Mouse (Mus musculus): ENCODE measurements around the gene Tmem47. TPM values are rescaled to one million over a fixed set of nuclear protein-coding genes. Genes with fewer than 3 reads are reported as not detected.

The Tmem47 gene
- 20.9 and 27.8 TPM in 2 replicates for polyA plus RNA-seq (2015; fragmentation: Nextera tagmentation; extraction: Ambion mirVana)

GRCm38 (mm10) chrX:81070210-81070803 lies at the start of gene Tmem47:
Tmem47 (plus strand) TSS chrX:81070698.
- Histone ChIP-seq H3K36me3 (ENCODE audit: control insufficient read depth, insufficient read depth, low read length) (no peaks in the 10 kb centered on the region), H3K9ac (ENCODE audit: low read depth, low read length) (peak within 1 kb of the TSS; percentile 76), H3K4me1 (ENCODE audit: control insufficient read depth, insufficient read depth, low read depth, low read length) (no peaks in the 10 kb centered on the region), H3K27ac (ENCODE audit: low read depth, low read length) (peak within 1 kb of the TSS; percentile 82), H3K9me3 (ENCODE audit: control insufficient read depth, low read length) (no peaks in the 10 kb centered on the region), H3K4me3 (ENCODE audit: low read length) (peak within 1 kb of the TSS; percentile 64), H3K4me2 (ENCODE audit: low read length) (peak within 1 kb of the TSS; percentile 56), H3K27me3 (replicated peaks; ENCODE audit: control insufficient read depth, insufficient read depth, low read length) (no peaks in the 10 kb centered on the region)
- ATAC-seq = peak; percentile 96
- 8% methylated on average over 29 of the region's 39 CpGs for WGBS

DNA sequence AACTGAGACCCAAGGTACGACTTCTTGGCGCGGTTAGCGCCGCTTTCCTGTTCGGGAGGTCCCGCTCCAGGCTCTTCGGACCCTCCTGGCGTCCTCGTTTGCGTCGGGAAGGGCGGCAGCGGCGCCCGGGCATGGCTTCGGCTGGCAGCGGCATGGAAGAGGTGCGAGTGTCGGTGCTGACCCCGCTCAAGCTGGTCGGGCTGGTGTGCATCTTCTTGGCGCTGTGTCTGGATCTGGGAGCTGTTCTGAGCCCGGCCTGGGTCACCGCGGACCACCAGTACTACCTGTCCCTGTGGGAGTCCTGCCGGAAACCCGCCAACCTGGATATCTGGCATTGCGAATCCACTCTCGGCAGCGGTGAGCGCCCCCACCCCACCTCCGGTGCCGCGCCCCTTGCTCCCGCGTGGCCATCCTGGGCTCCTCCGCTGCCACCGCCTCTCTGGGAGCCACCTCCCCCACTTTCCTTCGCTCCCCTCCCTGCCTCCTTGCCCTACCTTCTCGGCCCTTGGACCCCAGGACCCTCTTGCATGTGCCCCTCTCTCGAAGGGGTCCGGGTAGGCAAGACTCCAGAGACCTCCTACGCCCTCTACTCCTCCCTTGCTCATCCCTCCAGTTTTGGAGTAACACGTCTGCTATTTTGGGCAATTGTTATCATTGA lies 435 bp downstream of the Tmem47 start:
- peak overlapping the region; percentile 64 for H3K4me3 ChIP-seq (ENCODE audit: low read length)
- peak overlapping the region; percentile 76 for H3K9ac ChIP-seq (ENCODE audit: low read depth, low read length)
- H3K27me3 ChIP-seq (replicated peaks; ENCODE audit: control insufficient read depth, insufficient read depth, low read length) = no peaks in the 10 kb centered on the region
- H3K36me3 ChIP-seq (ENCODE audit: control insufficient read depth, insufficient read depth, low read length) = no peaks in the 10 kb centered on the region
- H3K27ac ChIP-seq (ENCODE audit: low read depth, low read length) = peak overlapping the region; percentile 82
- no peaks in the 10 kb centered on the region for H3K4me1 ChIP-seq (ENCODE audit: control insufficient read depth, insufficient read depth, low read depth, low read length)
- H3K4me2 ChIP-seq (ENCODE audit: low read length) = peak overlapping the region; percentile 56
- 7% methylated on average over 27 of the region's 45 CpGs for WGBS
- H3K9me3 ChIP-seq (ENCODE audit: control insufficient read depth, low read length) = no peaks in the 10 kb centered on the region
- peak; percentile 29 for ATAC-seq

DNA sequence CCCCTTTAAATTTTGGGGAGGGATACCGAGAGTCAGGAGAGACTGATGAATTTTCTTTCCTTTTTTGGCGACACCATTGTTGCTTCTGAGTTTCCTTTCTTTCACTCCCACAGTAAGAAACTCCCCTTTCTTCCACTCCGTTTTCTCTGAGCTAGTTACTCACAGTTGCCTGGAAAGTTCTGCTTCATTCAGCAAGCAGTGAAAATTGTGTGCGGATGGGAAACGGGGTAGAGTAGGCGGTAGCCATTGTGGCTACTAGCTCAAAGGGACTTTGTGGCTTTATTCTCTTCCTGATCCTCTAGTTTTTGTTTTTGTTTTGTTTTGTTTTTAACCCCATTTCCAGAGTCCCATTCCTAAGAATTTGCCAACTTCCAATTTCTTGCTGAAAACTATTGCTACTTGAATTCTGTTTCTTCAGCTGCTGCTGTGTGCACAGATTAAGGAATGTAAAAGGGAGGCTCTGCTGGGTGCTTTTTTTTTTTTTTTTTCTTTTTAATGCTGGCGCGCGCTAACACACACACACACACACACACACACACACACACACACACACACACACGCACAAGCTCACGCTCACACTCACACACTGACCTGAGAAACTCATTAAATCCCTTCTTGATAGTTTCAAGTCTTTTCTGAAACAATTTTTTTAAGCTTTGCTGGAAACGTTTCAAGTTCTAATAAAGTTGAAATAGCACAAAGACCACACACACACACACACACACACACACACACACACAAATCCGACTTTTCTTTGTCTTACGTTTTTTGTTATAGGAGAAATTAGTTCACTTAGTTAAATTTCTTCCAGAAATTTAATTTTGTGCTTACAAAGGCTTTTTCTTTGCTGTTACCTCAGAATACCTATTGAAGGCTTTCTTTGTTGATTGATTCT lies 1.5 kb downstream of the Tmem47 start:
- H3K4me3 ChIP-seq (ENCODE audit: low read length) = peak overlapping the region; percentile 64
- no peaks in the 10 kb centered on the region for H3K4me1 ChIP-seq (ENCODE audit: control insufficient read depth, insufficient read depth, low read depth, low read length)
- 11% methylated on average over 14 of the region's 14 CpGs for WGBS
- H3K27ac ChIP-seq (ENCODE audit: low read depth, low read length) = peak overlapping the region; percentile 82
- H3K27me3 ChIP-seq (replicated peaks; ENCODE audit: control insufficient read depth, insufficient read depth, low read length) = no peaks in the 10 kb centered on the region
- peak overlapping the region; percentile 76 for H3K9ac ChIP-seq (ENCODE audit: low read depth, low read length)
- no peaks in the 10 kb centered on the region for H3K36me3 ChIP-seq (ENCODE audit: control insufficient read depth, insufficient read depth, low read length)
- peak overlapping the region; percentile 56 for H3K4me2 ChIP-seq (ENCODE audit: low read length)
- no peaks in the 10 kb centered on the region for H3K9me3 ChIP-seq (ENCODE audit: control insufficient read depth, low read length)
- no peak for ATAC-seq

DNA sequence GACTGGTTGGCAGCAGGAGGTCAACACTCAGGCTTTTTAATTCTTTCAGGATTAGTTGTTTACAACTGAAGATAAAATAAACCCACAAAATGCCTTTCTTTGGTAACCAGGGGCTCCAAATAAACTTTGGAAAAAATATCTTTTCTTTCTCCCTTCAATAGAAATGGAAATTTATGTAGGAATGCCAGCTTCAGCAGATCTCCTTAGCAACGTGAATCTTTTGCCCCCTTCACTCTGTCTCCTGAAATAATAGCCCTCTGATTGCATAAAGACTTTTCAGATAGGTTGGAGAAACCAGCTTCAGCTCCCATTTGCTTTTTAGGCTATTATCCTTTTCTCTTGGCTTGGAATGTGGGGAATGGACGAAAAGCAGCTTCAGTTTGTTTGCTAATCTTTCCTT lies 2.2 kb downstream of the Tmem47 start:
- H3K9me3 ChIP-seq (ENCODE audit: control insufficient read depth, low read length) = no peaks in the 10 kb centered on the region
- H3K27me3 ChIP-seq (replicated peaks; ENCODE audit: control insufficient read depth, insufficient read depth, low read length) = no peaks in the 10 kb centered on the region
- H3K4me1 ChIP-seq (ENCODE audit: control insufficient read depth, insufficient read depth, low read depth, low read length) = no peaks in the 10 kb centered on the region
- no peak for ATAC-seq
- H3K36me3 ChIP-seq (ENCODE audit: control insufficient read depth, insufficient read depth, low read length) = no peaks in the 10 kb centered on the region
- 8% methylated on average over 2 of the region's 2 CpGs for WGBS
- peak overlapping the region; percentile 56 for H3K4me2 ChIP-seq (ENCODE audit: low read length)
- H3K9ac ChIP-seq (ENCODE audit: low read depth, low read length) = no peak overlapping the region
- no peak overlapping the region for H3K27ac ChIP-seq (ENCODE audit: low read depth, low read length)
- peak overlapping the region; percentile 64 for H3K4me3 ChIP-seq (ENCODE audit: low read length)

- WGBS = 23% methylated on average over 4 of the region's 4 CpGs
- no peak for ATAC-seq
Observed at GRCm38 (mm10) chrX:81073834-81074233, 3.3 kb downstream of the Tmem47 start.

DNA sequence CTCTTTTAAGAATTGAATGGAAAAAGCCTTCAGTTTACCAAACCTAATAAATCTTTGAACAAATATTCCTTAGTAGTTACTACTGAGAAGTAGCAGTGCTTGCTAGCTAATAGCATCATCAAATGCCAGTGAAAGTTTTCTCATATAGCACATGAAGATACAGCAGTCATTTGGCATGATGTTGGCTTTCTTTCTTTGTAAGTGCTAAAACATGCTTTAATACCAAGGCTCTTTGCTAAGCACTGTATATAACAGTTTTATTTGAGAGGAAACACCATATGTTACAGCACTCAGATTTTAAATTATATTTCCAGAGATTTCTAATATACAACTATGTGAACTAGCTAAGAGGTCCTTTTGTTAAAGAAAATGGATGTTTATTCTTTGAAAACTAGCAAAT lies 8.0 kb downstream of the Tmem47 start:
- no peaks in the 10 kb centered on the region for H3K4me1 ChIP-seq (ENCODE audit: control insufficient read depth, insufficient read depth, low read depth, low read length)
- no peaks in the 10 kb centered on the region for H3K27me3 ChIP-seq (replicated peaks; ENCODE audit: control insufficient read depth, insufficient read depth, low read length)
- no peak overlapping the region for H3K9ac ChIP-seq (ENCODE audit: low read depth, low read length)
- no peaks in the 10 kb centered on the region for H3K9me3 ChIP-seq (ENCODE audit: control insufficient read depth, low read length)
- ATAC-seq = no peak
- H3K4me3 ChIP-seq (ENCODE audit: low read length) = no peak overlapping the region
- H3K36me3 ChIP-seq (ENCODE audit: control insufficient read depth, insufficient read depth, low read length) = no peaks in the 10 kb centered on the region
- H3K27ac ChIP-seq (ENCODE audit: low read depth, low read length) = no peak overlapping the region
- no peak overlapping the region for H3K4me2 ChIP-seq (ENCODE audit: low read length)

More at GRCm38 (mm10) chrX:81073834-81074233, 3.3 kb downstream of the Tmem47 start:
- H3K27me3 ChIP-seq (replicated peaks; ENCODE audit: control insufficient read depth, insufficient read depth, low read length) = no peaks in the 10 kb centered on the region
- peak overlapping the region; percentile 22 for H3K4me3 ChIP-seq (ENCODE audit: low read length)
- H3K9ac ChIP-seq (ENCODE audit: low read depth, low read length) = no peak overlapping the region
- H3K4me1 ChIP-seq (ENCODE audit: control insufficient read depth, insufficient read depth, low read depth, low read length) = no peaks in the 10 kb centered on the region
- H3K4me2 ChIP-seq (ENCODE audit: low read length) = peak overlapping the region; percentile 56
- no peaks in the 10 kb centered on the region for H3K36me3 ChIP-seq (ENCODE audit: control insufficient read depth, insufficient read depth, low read length)
- H3K27ac ChIP-seq (ENCODE audit: low read depth, low read length) = no peak overlapping the region
- H3K9me3 ChIP-seq (ENCODE audit: control insufficient read depth, low read length) = no peaks in the 10 kb centered on the region

DNA sequence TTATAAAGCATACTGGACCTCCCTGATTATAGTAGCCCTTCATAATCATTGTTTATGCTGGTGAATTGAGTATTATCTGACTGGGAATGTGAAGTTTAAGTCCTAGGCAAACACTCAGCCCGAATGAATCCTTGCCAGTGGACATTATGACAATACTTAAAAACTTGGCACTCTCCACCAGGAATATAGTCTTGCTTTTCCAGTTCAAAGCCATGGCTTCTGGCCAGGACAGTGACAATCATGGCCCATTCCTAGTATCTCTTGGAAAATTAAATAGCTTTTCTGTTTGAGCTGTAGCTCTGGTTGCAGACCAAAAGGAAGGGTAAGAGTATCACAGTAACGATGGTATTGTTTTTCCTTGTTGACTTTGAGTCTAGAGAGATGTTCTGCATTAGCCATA lies 10.5 kb downstream of the Tmem47 start:
- no peak overlapping the region for H3K4me2 ChIP-seq (ENCODE audit: low read length)
- no peak overlapping the region for H3K4me3 ChIP-seq (ENCODE audit: low read length)
- no peaks in the 10 kb centered on the region for H3K36me3 ChIP-seq (ENCODE audit: control insufficient read depth, insufficient read depth, low read length)
- 45% methylated on average over 2 of the region's 2 CpGs for WGBS
- no peaks in the 10 kb centered on the region for H3K27me3 ChIP-seq (replicated peaks; ENCODE audit: control insufficient read depth, insufficient read depth, low read length)
- H3K4me1 ChIP-seq (ENCODE audit: control insufficient read depth, insufficient read depth, low read depth, low read length) = no peaks in the 10 kb centered on the region
- no peak for ATAC-seq
- H3K9me3 ChIP-seq (ENCODE audit: control insufficient read depth, low read length) = no peaks in the 10 kb centered on the region
- H3K9ac ChIP-seq (ENCODE audit: low read depth, low read length) = no peak overlapping the region
- H3K27ac ChIP-seq (ENCODE audit: low read depth, low read length) = no peak overlapping the region

DNA sequence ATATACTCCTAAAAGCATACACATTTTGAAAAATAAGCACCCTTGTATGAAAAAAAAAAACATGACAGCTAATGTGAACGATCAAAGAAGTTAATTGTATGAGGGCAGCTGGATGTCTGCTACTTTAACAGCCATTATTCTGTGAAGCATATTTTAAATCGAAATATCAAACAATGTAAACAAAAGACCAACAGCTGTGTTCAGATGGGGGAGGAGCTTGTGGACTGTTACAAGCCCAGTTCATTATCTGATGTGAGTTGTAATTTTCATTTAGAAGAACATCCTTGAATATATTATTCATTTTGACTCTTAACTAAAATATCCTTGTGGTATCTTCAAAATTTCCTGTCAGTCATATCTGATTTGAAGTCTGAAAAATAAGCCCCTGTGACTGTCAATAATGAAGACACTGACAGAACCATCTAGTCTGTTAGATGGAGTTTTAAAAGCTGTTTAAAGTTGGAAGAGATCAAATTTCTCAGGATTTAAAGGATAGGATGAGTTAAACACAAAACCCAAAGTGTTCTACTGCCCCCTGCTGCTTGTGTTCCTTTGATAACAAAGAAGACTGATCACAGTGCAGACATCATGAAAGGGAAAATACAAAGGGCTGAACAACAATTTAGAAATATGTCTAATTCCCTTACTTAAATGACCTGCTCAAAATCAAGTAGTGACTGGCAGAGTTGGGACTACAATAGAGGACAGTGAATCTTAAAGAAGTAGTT lies 14.7 kb downstream of the Tmem47 start:
- H3K4me3 ChIP-seq (ENCODE audit: low read length) = no peak overlapping the region
- no peak for ATAC-seq
- H3K27me3 ChIP-seq (replicated peaks; ENCODE audit: control insufficient read depth, insufficient read depth, low read length) = no peaks in the 10 kb centered on the region
- no peak overlapping the region for H3K4me2 ChIP-seq (ENCODE audit: low read length)
- no peak overlapping the region for H3K9ac ChIP-seq (ENCODE audit: low read depth, low read length)
- H3K9me3 ChIP-seq (ENCODE audit: control insufficient read depth, low read length) = no peaks in the 10 kb centered on the region
- no peaks in the 10 kb centered on the region for H3K4me1 ChIP-seq (ENCODE audit: control insufficient read depth, insufficient read depth, low read depth, low read length)
- WGBS = 22% methylated on average over 2 of the region's 2 CpGs
- H3K36me3 ChIP-seq (ENCODE audit: control insufficient read depth, insufficient read depth, low read length) = no peaks in the 10 kb centered on the region
- no peak overlapping the region for H3K27ac ChIP-seq (ENCODE audit: low read depth, low read length)

All from hindbrain, embryonic 16.5 days (tissue).